Mouse (Mus musculus) hindbrain, embryonic 10.5 days (tissue): ENCODE results near the gene Cstb. TPM values are rescaled to one million over a fixed set of nuclear protein-coding genes. Genes with fewer than 3 reads are reported as not detected.

ENCODE experiments used
- DNase-seq: peaks from one replicate; pipeline ENCODE4 v3.0.0-alpha.2; 2017; ENCODE audit warnings: low spot score
- H3K27ac ChIP-seq: fragments of 300-500 bp; sonication (generic); 2 replicates; pipeline ENCODE4 v1.5.1; 2016; ENCODE audit warnings: mild to moderate bottlenecking, moderate library complexity
- H3K27me3 ChIP-seq: fragments of 300-500 bp; sonication (generic); 2 replicates; pipeline ENCODE4 v1.6.1; 2016; ENCODE audit warnings: mild to moderate bottlenecking; ENCODE audit not compliant: poor library complexity, insufficient read depth, severe bottlenecking
- H3K36me3 ChIP-seq: fragments of 300-500 bp; sonication (generic); 2 replicates; pipeline ENCODE4 v1.6.1; 2016; ENCODE audit warnings: mild to moderate bottlenecking, moderate library complexity
- H3K4me1 ChIP-seq: fragments of 300-500 bp; sonication (generic); replicated peaks from 2 replicates; pipeline ENCODE4 v1.6.1; 2016; ENCODE audit warnings: mild to moderate bottlenecking
- H3K4me3 ChIP-seq: fragments of 300-500 bp; sonication (generic); 2 replicates; pipeline ENCODE4 v1.5.1; 2016; ENCODE audit warnings: mild to moderate bottlenecking, moderate library complexity
- H3K9me3 ChIP-seq: fragments of 300-500 bp; sonication (generic); 2 replicates; pipeline ENCODE4 v1.6.1; 2016; ENCODE audit warnings: mild to moderate bottlenecking, moderate library complexity
- WGBS: fragments of 180-500 bp; shearing (Covaris S2); methylation state at CpG from one replicate; pipeline ENCODE4 v1.1.7; 2016; 5-methylcytosine and 5-hydroxymethylcytosine counted together
- polyA plus RNA-seq: library from polyadenylated mRNA; unstranded; fragments of >200 nt; fragmentation: Nextera tagmentation; extraction: Ambion mirVana; gene quantifications from 2 replicates; pipeline ENCODE4 v1.2.1, GENCODE M21; 2016

The Cstb gene
- polyA plus RNA-seq: 117 and 129 TPM in 2 replicates

- Histone ChIP-seq H3K4me3 (peak within 1 kb of the TSS; percentile 83), H3K27ac (peak within 1 kb of the TSS; percentile 92), H3K9me3 (no peaks in the 10 kb centered on the region), H3K4me1 (peaks cover 23% of the 10 kb centered on the region), H3K27me3 (no peaks in the 10 kb centered on the region), H3K36me3 (peaks cover 21% of the 10 kb centered on the region)
- 2% methylated on average over 40 of the region's 40 CpGs for WGBS
- DNase-seq: peak; percentile 86
Measured at GRCm38 (mm10) chr10:78425181-78426041, at the start of gene Cstb. Cstb (plus strand) TSS chr10:78425669.

GRCm38 (mm10) chr10:78378516-78378915, 47.0 kb upstream of the Cstb start:
- no peak for DNase-seq
- Histone ChIP-seq H3K4me1 (no peaks in the 10 kb centered on the region), H3K27me3 (no peaks in the 10 kb centered on the region), H3K4me3 (no peak overlapping the region), H3K27ac (no peak overlapping the region), H3K9me3 (0 out of 2 replicates have a peak, but pooled peaks cover 2% of the 10 kb centered on the region), H3K36me3 (no peaks in the 10 kb centered on the region)
- 95% methylated on average over 7 of the region's 7 CpGs for WGBS

GRCm38 (mm10) chr10:78383567-78383966, 41.9 kb upstream of the Cstb start:
- DNase-seq: no peak
- no peak overlapping the region for H3K27ac ChIP-seq
- 79% methylated on average over 3 of the region's 3 CpGs for WGBS

DNA sequence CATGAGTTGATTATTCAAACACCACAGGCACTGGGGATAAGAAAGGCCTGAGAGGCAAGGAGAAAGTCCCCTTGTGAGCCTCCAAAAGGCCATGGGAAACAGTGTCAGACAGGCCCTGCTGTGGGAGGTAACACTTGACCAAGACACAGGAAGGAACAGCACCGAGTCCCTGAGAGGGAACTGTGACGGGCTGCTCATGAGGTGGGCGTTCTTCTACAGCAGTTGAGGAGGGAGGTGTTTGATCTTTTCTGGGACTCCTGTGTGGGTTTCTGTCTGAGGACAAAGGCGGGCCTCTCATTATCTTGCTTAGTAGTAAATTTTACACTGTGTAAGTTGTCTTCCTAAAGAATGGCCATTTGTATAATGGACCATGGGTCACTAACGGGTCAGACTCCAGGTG, 39.9 kb upstream of the Cstb start:
- WGBS: 70% methylated on average over 5 of the region's 5 CpGs
- Histone ChIP-seq H3K27ac (no peak overlapping the region), H3K4me3 (no peak overlapping the region), H3K4me1 (no peaks in the 10 kb centered on the region), H3K27me3 (peaks cover 26% of the 10 kb centered on the region), H3K36me3 (no peaks in the 10 kb centered on the region), H3K9me3 (no peaks in the 10 kb centered on the region)
- DNase-seq: no peak

More at GRCm38 (mm10) chr10:78383567-78383966, 41.9 kb upstream of the Cstb start:
- H3K27me3 ChIP-seq: peaks cover 6% of the 10 kb centered on the region
- H3K4me3 ChIP-seq: no peak overlapping the region
- H3K4me1 ChIP-seq: no peaks in the 10 kb centered on the region
- no peaks in the 10 kb centered on the region for H3K36me3 ChIP-seq
- H3K9me3 ChIP-seq: 0 out of 2 replicates have a peak, but pooled peaks cover 1% of the 10 kb centered on the region

- DNase-seq: no peak
- Histone ChIP-seq H3K4me1 (peaks cover 9% of the 10 kb centered on the region; the same call in 1 of the 2 replicates), H3K4me3 (no peak overlapping the region), H3K9me3 (no peaks in the 10 kb centered on the region), H3K27me3 (peaks cover 52% of the 10 kb centered on the region), H3K36me3 (no peaks in the 10 kb centered on the region), H3K27ac (no peak overlapping the region)
- WGBS: 73% methylated on average over 20 of the region's 20 CpGs
Measured at GRCm38 (mm10) chr10:78388216-78388980, 37.1 kb upstream of the Cstb start.

GRCm38 (mm10) chr10:78390982-78391470, 34.4 kb upstream of the Cstb start:
- no peak overlapping the region for H3K27ac ChIP-seq
- H3K4me1 ChIP-seq: peaks cover 16% of the 10 kb centered on the region
- H3K36me3 ChIP-seq: no peaks in the 10 kb centered on the region
- peaks cover 52% of the 10 kb centered on the region for H3K27me3 ChIP-seq
- 9% methylated on average over 4 of the region's 4 CpGs for WGBS
- DNase-seq: no peak
- no peak overlapping the region for H3K4me3 ChIP-seq
- no peaks in the 10 kb centered on the region for H3K9me3 ChIP-seq

GRCm38 (mm10) chr10:78392072-78392471, 33.4 kb upstream of the Cstb start:
- peaks cover 23% of the 10 kb centered on the region for H3K4me1 ChIP-seq
- H3K9me3 ChIP-seq: no peaks in the 10 kb centered on the region
- peak; percentile 82 for DNase-seq
- no peak overlapping the region for H3K27ac ChIP-seq
- no peaks in the 10 kb centered on the region for H3K36me3 ChIP-seq
- peak overlapping the region; percentile 30; the same call in 1 of the 2 replicates for H3K4me3 ChIP-seq
- 2% methylated on average over 18 of the region's 18 CpGs for WGBS
- peaks cover 55% of the 10 kb centered on the region for H3K27me3 ChIP-seq

- DNase-seq: no peak
- Histone ChIP-seq H3K4me3 (no peak overlapping the region), H3K27ac (peak overlapping the region; percentile 67), H3K9me3 (no peaks in the 10 kb centered on the region), H3K36me3 (peaks cover 18% of the 10 kb centered on the region), H3K27me3 (peaks cover 33% of the 10 kb centered on the region), H3K4me1 (peaks cover 36% of the 10 kb centered on the region)
- 73% methylated on average over 3 of the region's 3 CpGs for WGBS
Measured at GRCm38 (mm10) chr10:78395377-78395776, 30.1 kb upstream of the Cstb start.

- H3K36me3 ChIP-seq: peaks cover 24% of the 10 kb centered on the region
- H3K4me3 ChIP-seq: peak overlapping the region; percentile 27
- 5% methylated on average over 17 of the region's 17 CpGs for WGBS
- H3K27ac ChIP-seq: peak overlapping the region; percentile 67
- peaks cover 27% of the 10 kb centered on the region for H3K27me3 ChIP-seq
- H3K9me3 ChIP-seq: no peaks in the 10 kb centered on the region
- DNase-seq: peak; percentile 97
- H3K4me1 ChIP-seq: peaks cover 36% of the 10 kb centered on the region
Measured at GRCm38 (mm10) chr10:78395819-78396624, 29.4 kb upstream of the Cstb start.

GRCm38 (mm10) chr10:78396625-78396885, 28.9 kb upstream of the Cstb start:
- Histone ChIP-seq H3K4me3 (0 out of 2 replicates have a peak overlapping the region, but pooled peaks have one; percentile 27), H3K27ac (no peak overlapping the region), H3K4me1 (peaks cover 34% of the 10 kb centered on the region), H3K27me3 (peaks cover 22% of the 10 kb centered on the region), H3K9me3 (no peaks in the 10 kb centered on the region), H3K36me3 (peaks cover 30% of the 10 kb centered on the region)
- 61% methylated on average over 4 of the region's 4 CpGs for WGBS
- no peak for DNase-seq

- Histone ChIP-seq H3K9me3 (no peaks in the 10 kb centered on the region), H3K36me3 (peaks cover 56% of the 10 kb centered on the region), H3K4me1 (peaks cover 27% of the 10 kb centered on the region), H3K4me3 (no peak overlapping the region), H3K27ac (no peak overlapping the region), H3K27me3 (peaks cover 6% of the 10 kb centered on the region; the same call in 1 of the 2 replicates)
- WGBS: 43% methylated on average over 17 of the region's 17 CpGs
- DNase-seq: peak; percentile 41
Measured at GRCm38 (mm10) chr10:78399090-78399657, 26.3 kb upstream of the Cstb start.

GRCm38 (mm10) chr10:78401127-78401526, 24.3 kb upstream of the Cstb start:
- DNase-seq: no peak
- Histone ChIP-seq H3K27ac (no peak overlapping the region), H3K27me3 (peaks cover 6% of the 10 kb centered on the region; the same call in 1 of the 2 replicates), H3K4me1 (peaks cover 19% of the 10 kb centered on the region), H3K4me3 (no peak overlapping the region), H3K36me3 (peaks cover 74% of the 10 kb centered on the region), H3K9me3 (no peaks in the 10 kb centered on the region)
- WGBS: 87% methylated on average over 2 of the region's 2 CpGs
